Mouse (Mus musculus) CD4-positive, CD25-positive, alpha-beta regulatory T cell (primary cell): ENCODE results near the gene Tdrkh. TPM values are rescaled to one million over a fixed set of nuclear protein-coding genes. Genes with fewer than 3 reads are reported as not detected.

Experiments used
- polyA plus RNA-seq: library from polyadenylated mRNA; unstranded; fragments of 100-300 nt; shearing (Covaris generic); gene quantifications from one replicate; pipeline ENCODE4 v1.2.1, GENCODE M21; 2017

Tdrkh gene
- 9.2 TPM for polyA plus RNA-seq

GRCm38 (mm10) chr3:94413031-94413679, at the start of gene Tdrkh:
Gene Tdrkh (plus strand): TSS chr3:94413273.

GRCm38 (mm10) chr3:94372641-94373040, 40.4 kb upstream of the Tdrkh start, which contains the start of gene Rorc:
Gene Rorc (plus strand): TSS chr3:94372794.

GRCm38 (mm10) chr3:94398217-94398616, 14.9 kb upstream of the Tdrkh start, which contains the start of gene Lingo4:
Gene Lingo4 (plus strand): TSS chr3:94398517.

GRCm38 (mm10) chr3:94442951-94443596, 30.0 kb downstream of the Tdrkh start, which contains the start of gene Mrpl9:
Gene Mrpl9 (plus strand): TSS chr3:94443318.

GRCm38 (mm10) chr3:94443597-94443964, 30.5 kb downstream of the Tdrkh start, which contains the start of gene Oaz3:
Gene Oaz3 (minus strand): TSS chr3:94443915.

GRCm38 (mm10) chr3:94477981-94478422, 64.9 kb downstream of the Tdrkh start, which contains the start of gene Celf3:
Gene Celf3 (plus strand): TSS chr3:94478295.

GRCm38 (mm10) chr3:94480291-94480884, 67.3 kb downstream of the Tdrkh start, which contains the start of gene Riiad1:
Gene Riiad1 (minus strand): TSS chr3:94480341.

Other genes starting within 250 kb of the Tdrkh start
- gene Gm10696, start 235.1 kb upstream of the Tdrkh start, polyA plus RNA-seq: not detected
- not detected for gene Gm5286, start 216.6 kb upstream of the Tdrkh start, polyA plus RNA-seq
- not detected for gene Gm4778, start 149.2 kb upstream of the Tdrkh start, polyA plus RNA-seq
- gene Them4, start 103.2 kb upstream of the Tdrkh start, polyA plus RNA-seq: 9.0 TPM
- gene Them5, start 71.2 kb upstream of the Tdrkh start, polyA plus RNA-seq: not detected
- 0.23 TPM for gene C2cd4d, start 50.8 kb upstream of the Tdrkh start, polyA plus RNA-seq
- 6.5 TPM for gene Rorc, start 40.5 kb upstream of the Tdrkh start, polyA plus RNA-seq
- 0.10 TPM for gene Lingo4, start 14.8 kb upstream of the Tdrkh start, polyA plus RNA-seq
- 58.3 TPM for gene Mrpl9, start 30.0 kb downstream of the Tdrkh start, polyA plus RNA-seq
- gene Oaz3, start 30.6 kb downstream of the Tdrkh start, polyA plus RNA-seq: 0.96 TPM
- 0.68 TPM for gene Celf3, start 65.0 kb downstream of the Tdrkh start, polyA plus RNA-seq
- gene Riiad1, start 67.1 kb downstream of the Tdrkh start, polyA plus RNA-seq: not detected
- gene Snx27, start 169.4 kb downstream of the Tdrkh start, polyA plus RNA-seq: 27.0 TPM
- gene Gm10972, start 229.8 kb downstream of the Tdrkh start, polyA plus RNA-seq: not detected
- 2.6 TPM for gene Tuft1, start 245.6 kb downstream of the Tdrkh start, polyA plus RNA-seq